Mouse (Mus musculus): ENCODE results near the gene Ndufs5. TPM values are rescaled to one million over a fixed set of nuclear protein-coding genes. Genes with fewer than 3 reads are reported as not detected.

Gene Ndufs5
- total RNA-seq, 2 experiments from 2014 or later: 174 to 175 TPM

Other genes starting within 250 kb of the Ndufs5 start
- gene Macf1, start 33.8 kb downstream of the Ndufs5 start, total RNA-seq (2021): 100 to 1,000 TPM; 242 to 248 TPM
- gene Akirin1, start 32.1 kb upstream of the Ndufs5 start, total RNA-seq (2021): 10 to 100 TPM; 57.8 to 77.0 TPM
- 1 to 10 TPM; 1.4 to 3.7 TPM for gene Rhbdl2, start 69.7 kb upstream of the Ndufs5 start, total RNA-seq (2021)
- not detected for gene 4933427I04Rik, start 141.5 kb upstream of the Ndufs5 start, total RNA-seq (2021)
- 10 to 100 TPM; 16.1 to 17.2 TPM for gene Mycbp, start 186.6 kb upstream of the Ndufs5 start, total RNA-seq (2021)
- gene Rragc, start 199.2 kb upstream of the Ndufs5 start, total RNA-seq (2021): 10 to 100 TPM; 44.3 to 49.9 TPM
- not detected for gene 4930535I16Rik, start 199.8 kb upstream of the Ndufs5 start, total RNA-seq (2021)